Mouse (Mus musculus): ENCODE results near the gene Osbpl5. TPM values are rescaled to one million over a fixed set of nuclear protein-coding genes. Genes with fewer than 3 reads are reported as not detected.

Osbpl5 gene
- polyA plus RNA-seq, 1 experiment: 20.6 TPM

DNA sequence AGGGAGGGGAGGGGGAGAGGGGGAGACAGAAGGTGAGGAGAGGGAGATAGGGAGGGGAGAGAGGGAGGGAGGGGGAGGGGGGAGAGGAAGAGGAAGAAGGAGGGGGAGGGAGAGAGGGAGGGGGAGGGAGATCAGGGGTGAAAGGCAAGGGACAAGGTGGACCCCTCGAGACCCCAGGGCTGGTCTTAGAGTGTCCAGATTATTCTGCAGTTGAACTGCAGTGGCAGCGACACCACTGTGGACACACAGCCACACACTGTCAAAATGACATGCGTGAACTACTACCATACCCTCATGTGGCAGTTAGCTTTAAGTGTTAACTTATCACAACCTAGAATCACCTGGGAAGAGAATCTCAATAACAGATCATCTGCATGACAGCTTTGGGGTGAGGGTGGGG lies 7.7 kb downstream of the Osbpl5 start:
- H3K4me1 ChIP-seq (replicated peaks; ENCODE audit: control insufficient read depth, insufficient read depth, low read length): peaks cover 3% of the 10 kb centered on the region
- TF ChIP-seq POLR2A (IDR thresholded peaks at IDR 0.05; ENCODE audit: control insufficient read depth, extremely low read depth, insufficient read depth, low read length, poor library complexity): no peak
- no peak for TF ChIP-seq CTCF (IDR thresholded peaks at IDR 0.05; ENCODE audit: borderline replicate concordance, control insufficient read depth, extremely low read depth, insufficient read depth, low read length, poor library complexity)
- no peak for DNase-seq
- H3K27me3 ChIP-seq (ENCODE audit: control insufficient read depth, insufficient read depth, low read length): no peaks in the 10 kb centered on the region
- 82% methylated on average over 3 of the region's 3 CpGs for WGBS
- no peak overlapping the region for H3K4me3 ChIP-seq (ENCODE audit: control insufficient read depth, insufficient read depth, low read length)
- no peak overlapping the region for H3K27ac ChIP-seq (ENCODE audit: control insufficient read depth, insufficient read depth, low read length)
- no peaks in the 10 kb centered on the region for H3K36me3 ChIP-seq (ENCODE audit: control insufficient read depth, insufficient read depth, low read length)

DNA sequence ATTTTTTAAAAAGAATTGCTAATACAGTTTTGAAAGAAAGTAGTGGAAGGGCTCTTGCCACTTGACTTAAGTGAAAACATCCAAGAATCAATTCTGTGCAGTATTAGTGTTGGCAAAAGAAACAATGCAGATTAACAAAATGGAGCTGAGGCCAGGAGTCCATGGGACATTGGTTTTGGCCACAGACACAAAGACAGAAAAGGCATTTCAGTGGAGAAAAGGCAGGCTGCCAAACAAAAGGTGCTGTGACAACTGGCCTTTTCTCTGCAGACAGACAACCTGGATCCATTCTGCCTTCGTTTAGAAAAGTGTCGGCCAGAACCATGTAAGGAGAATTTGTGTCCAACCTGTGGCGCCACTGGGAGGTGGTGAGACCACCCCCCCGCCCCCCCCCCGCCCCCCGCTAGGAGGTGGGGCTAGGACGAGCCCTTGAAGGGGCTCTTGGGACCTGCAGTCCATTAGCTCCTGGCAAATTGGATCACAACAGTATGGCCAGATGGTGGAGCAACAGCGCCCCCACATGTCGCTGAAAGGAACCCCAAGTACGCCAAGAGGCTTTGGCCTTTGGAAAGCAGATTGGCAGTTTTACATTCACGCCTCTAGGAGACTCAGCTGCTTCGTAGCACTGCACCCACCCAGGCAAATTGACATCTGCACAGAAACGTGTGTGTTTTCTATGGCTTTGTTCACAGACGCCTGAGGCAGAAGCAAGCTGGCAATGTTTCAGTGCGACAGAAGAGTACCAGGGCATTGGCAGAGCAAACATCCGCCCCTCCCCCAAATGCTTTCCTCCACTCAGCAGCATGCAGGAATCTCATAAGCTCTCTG lies 8.5 kb downstream of the Osbpl5 start:
- H3K27me3 ChIP-seq (ENCODE audit: control insufficient read depth, insufficient read depth, low read length): no peaks in the 10 kb centered on the region
- H3K4me3 ChIP-seq (ENCODE audit: control insufficient read depth, insufficient read depth, low read length): no peak overlapping the region
- DNase-seq: peak; percentile 80
- H3K27ac ChIP-seq (ENCODE audit: control insufficient read depth, insufficient read depth, low read length): no peak overlapping the region
- peaks cover 3% of the 10 kb centered on the region for H3K4me1 ChIP-seq (replicated peaks; ENCODE audit: control insufficient read depth, insufficient read depth, low read length)
- H3K36me3 ChIP-seq (ENCODE audit: control insufficient read depth, insufficient read depth, low read length): no peaks in the 10 kb centered on the region
- TF ChIP-seq CTCF (IDR thresholded peaks at IDR 0.05; ENCODE audit: borderline replicate concordance, control insufficient read depth, extremely low read depth, insufficient read depth, low read length, poor library complexity) (peak; percentile 69; the same call in 1 of the 2 replicates), POLR2A (IDR thresholded peaks at IDR 0.05; ENCODE audit: control insufficient read depth, extremely low read depth, insufficient read depth, low read length, poor library complexity) (no peak)
- WGBS: 15% methylated on average over 16 of the region's 16 CpGs

DNA sequence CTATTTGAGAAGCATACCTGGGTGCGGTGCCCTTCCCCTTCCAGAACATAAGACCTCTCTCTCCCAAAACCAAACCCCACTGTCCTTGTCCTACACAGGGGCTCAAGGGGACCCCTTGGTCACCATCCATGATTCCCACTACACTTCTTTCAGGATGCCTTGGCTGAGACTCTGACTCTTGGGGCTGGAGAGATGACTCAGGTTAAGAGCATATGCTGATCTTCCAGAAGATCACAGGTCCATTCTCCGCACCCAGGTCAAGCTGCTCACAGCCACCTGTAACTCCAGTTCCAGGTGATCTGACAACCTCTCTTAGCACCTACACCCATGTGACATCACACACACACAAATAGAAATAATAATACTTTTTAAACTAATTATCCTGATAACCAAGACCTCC lies 16.1 kb downstream of the Osbpl5 start:
- H3K4me1 ChIP-seq (replicated peaks; ENCODE audit: control insufficient read depth, insufficient read depth, low read length): peaks cover 13% of the 10 kb centered on the region
- 53% methylated on average over 2 of the region's 2 CpGs for WGBS
- H3K27me3 ChIP-seq (ENCODE audit: control insufficient read depth, insufficient read depth, low read length): no peaks in the 10 kb centered on the region
- peak overlapping the region; percentile 38 for H3K4me3 ChIP-seq (ENCODE audit: control insufficient read depth, insufficient read depth, low read length)
- no peak overlapping the region for H3K27ac ChIP-seq (ENCODE audit: control insufficient read depth, insufficient read depth, low read length)
- TF ChIP-seq CTCF (IDR thresholded peaks at IDR 0.05; ENCODE audit: borderline replicate concordance, control insufficient read depth, extremely low read depth, insufficient read depth, low read length, poor library complexity) (no peak), POLR2A (IDR thresholded peaks at IDR 0.05; ENCODE audit: control insufficient read depth, extremely low read depth, insufficient read depth, low read length, poor library complexity) (no peak)
- H3K36me3 ChIP-seq (ENCODE audit: control insufficient read depth, insufficient read depth, low read length): no peaks in the 10 kb centered on the region
- DNase-seq: no peak

GRCm38 (mm10) chr7:143739511-143740461 lies 17.0 kb downstream of the Osbpl5 start:
- DNase-seq: peak; percentile 62
- 20% methylated on average over 36 of the region's 38 CpGs for WGBS
- TF ChIP-seq POLR2A (IDR thresholded peaks at IDR 0.05; ENCODE audit: control insufficient read depth, extremely low read depth, insufficient read depth, low read length, poor library complexity) (peak; percentile 40; the same call in 1 of the 2 replicates), CTCF (IDR thresholded peaks at IDR 0.05; ENCODE audit: borderline replicate concordance, control insufficient read depth, extremely low read depth, insufficient read depth, low read length, poor library complexity) (0 out of 2 replicates have a peak, but pooled peaks have one; percentile 24)
- no peaks in the 10 kb centered on the region for H3K36me3 ChIP-seq (ENCODE audit: control insufficient read depth, insufficient read depth, low read length)
- peaks cover 13% of the 10 kb centered on the region for H3K4me1 ChIP-seq (replicated peaks; ENCODE audit: control insufficient read depth, insufficient read depth, low read length)
- no peak overlapping the region for H3K27ac ChIP-seq (ENCODE audit: control insufficient read depth, insufficient read depth, low read length)
- no peaks in the 10 kb centered on the region for H3K27me3 ChIP-seq (ENCODE audit: control insufficient read depth, insufficient read depth, low read length)
- H3K4me3 ChIP-seq (ENCODE audit: control insufficient read depth, insufficient read depth, low read length): peak overlapping the region; percentile 54

- WGBS: 79% methylated on average over 5 of the region's 5 CpGs
- no peak overlapping the region for H3K4me3 ChIP-seq (ENCODE audit: control insufficient read depth, insufficient read depth, low read length)
Measured at GRCm38 (mm10) chr7:143738601-143739006, 18.2 kb downstream of the Osbpl5 start.

DNA sequence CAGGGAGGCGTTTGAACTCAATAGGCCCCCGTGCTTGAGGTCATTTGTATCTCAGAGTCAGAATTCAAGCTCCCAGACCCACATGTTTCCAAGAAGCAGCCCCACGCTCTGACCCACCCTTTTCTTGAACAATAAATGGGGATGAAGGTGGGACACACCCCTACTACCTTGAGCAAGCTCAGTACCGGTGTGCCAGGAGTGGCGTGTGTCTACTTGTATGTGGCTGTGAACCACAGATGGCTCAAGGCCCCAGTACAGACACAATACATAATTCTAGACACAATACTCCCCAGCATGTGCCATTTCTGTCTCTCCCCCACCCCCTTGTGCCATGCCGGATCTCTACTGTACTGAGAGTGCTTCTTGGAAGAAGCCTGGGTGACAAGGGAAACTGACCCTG lies 18.6 kb downstream of the Osbpl5 start:
- Histone ChIP-seq H3K4me3 (ENCODE audit: control insufficient read depth, insufficient read depth, low read length) (no peak overlapping the region), H3K27ac (ENCODE audit: control insufficient read depth, insufficient read depth, low read length) (no peak overlapping the region), H3K36me3 (ENCODE audit: control insufficient read depth, insufficient read depth, low read length) (no peaks in the 10 kb centered on the region), H3K4me1 (replicated peaks; ENCODE audit: control insufficient read depth, insufficient read depth, low read length) (peaks cover 16% of the 10 kb centered on the region), H3K27me3 (ENCODE audit: control insufficient read depth, insufficient read depth, low read length) (no peaks in the 10 kb centered on the region)
- 94% methylated on average over 6 of the region's 6 CpGs for WGBS
- DNase-seq: no peak
- no peak for TF ChIP-seq POLR2A (IDR thresholded peaks at IDR 0.05; ENCODE audit: control insufficient read depth, extremely low read depth, insufficient read depth, low read length, poor library complexity)
- TF ChIP-seq CTCF (IDR thresholded peaks at IDR 0.05; ENCODE audit: borderline replicate concordance, control insufficient read depth, extremely low read depth, insufficient read depth, low read length, poor library complexity): no peak

More at GRCm38 (mm10) chr7:143738601-143739006, 18.2 kb downstream of the Osbpl5 start:
- H3K4me1 ChIP-seq (replicated peaks; ENCODE audit: control insufficient read depth, insufficient read depth, low read length): peaks cover 16% of the 10 kb centered on the region
- no peak for DNase-seq
- TF ChIP-seq CTCF (IDR thresholded peaks at IDR 0.05; ENCODE audit: borderline replicate concordance, control insufficient read depth, extremely low read depth, insufficient read depth, low read length, poor library complexity) (no peak), POLR2A (IDR thresholded peaks at IDR 0.05; ENCODE audit: control insufficient read depth, extremely low read depth, insufficient read depth, low read length, poor library complexity) (no peak)
- H3K36me3 ChIP-seq (ENCODE audit: control insufficient read depth, insufficient read depth, low read length): no peaks in the 10 kb centered on the region
- H3K27me3 ChIP-seq (ENCODE audit: control insufficient read depth, insufficient read depth, low read length): no peaks in the 10 kb centered on the region
- no peak overlapping the region for H3K27ac ChIP-seq (ENCODE audit: control insufficient read depth, insufficient read depth, low read length)

Data from thymus, adult 2 months (tissue).